Mouse (Mus musculus): Measurements from ENCODE around the gene Hdac4.

Hdac4 gene

DNA sequence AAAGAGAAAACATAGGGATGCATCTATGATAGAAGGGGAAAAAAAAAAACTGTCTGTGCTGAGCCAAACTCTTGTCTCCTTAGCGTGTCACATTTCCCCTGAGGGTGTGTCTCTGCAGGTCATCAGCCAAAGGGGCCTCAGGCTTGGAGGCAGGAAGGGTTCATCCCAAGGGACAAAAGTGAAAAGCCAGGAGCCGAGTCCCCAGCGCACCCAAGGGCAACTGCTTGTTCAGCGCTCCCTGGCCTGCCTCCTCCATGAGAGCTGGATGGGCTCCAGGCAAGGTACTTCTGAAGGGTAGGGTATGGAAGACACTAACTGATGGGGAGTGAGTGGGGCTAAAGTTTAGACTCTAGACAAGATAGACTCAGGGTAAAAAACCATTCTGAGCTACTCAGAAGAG lies 273.8 kb downstream of the Hdac4 start:
- DNase-seq (ENCODE audit: low read depth): no peak

DNA sequence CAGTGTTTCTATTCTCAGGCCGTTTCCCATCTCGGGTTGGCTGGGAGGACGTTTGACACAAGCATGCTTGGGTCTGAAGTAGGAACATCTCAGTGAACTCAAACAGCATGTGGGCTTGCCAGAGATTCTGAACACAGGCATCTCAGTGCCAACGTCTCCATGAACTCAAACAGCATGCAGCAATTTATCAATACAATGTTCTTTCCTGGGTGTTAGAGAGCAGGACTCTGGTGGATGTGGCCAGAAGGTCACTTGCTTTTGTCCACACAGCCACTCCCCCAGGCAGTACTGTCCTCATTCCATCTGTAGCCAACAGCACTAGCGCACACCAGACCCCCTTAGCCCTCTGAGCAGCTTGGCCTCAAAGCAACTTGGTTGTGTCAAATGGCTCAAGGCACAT lies 274.2 kb downstream of the Hdac4 start:
- no peak for DNase-seq (ENCODE audit: low read depth)

DNA sequence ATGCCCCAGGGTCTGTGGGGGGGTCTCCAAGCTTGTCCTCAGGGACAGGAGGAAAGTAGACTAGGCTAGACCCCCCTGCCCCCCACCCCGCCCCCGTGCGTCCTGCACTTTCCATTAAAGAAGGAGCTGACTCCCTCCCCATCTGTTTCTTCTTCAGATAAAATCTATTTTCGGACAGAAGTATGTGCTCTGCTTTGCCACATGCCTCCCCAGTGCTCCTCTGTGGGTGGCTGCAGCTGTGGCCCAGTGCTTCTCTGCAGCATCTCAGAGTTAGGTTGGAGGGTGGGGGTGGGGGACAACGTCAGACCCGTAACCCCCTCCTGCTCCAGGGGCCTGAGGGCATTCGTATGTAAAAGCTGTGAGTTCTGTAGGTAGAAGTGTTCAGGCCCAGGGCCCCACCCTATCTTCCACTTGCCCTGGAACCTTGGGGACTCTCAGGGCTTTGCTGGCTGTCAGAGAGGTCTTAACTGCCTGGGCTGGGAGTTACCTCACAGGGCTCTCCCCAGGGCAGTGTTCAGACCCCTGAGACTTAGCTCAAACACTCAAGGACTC lies 275.4 kb downstream of the Hdac4 start:
- DNase-seq (ENCODE audit: low read depth): no peak

DNA sequence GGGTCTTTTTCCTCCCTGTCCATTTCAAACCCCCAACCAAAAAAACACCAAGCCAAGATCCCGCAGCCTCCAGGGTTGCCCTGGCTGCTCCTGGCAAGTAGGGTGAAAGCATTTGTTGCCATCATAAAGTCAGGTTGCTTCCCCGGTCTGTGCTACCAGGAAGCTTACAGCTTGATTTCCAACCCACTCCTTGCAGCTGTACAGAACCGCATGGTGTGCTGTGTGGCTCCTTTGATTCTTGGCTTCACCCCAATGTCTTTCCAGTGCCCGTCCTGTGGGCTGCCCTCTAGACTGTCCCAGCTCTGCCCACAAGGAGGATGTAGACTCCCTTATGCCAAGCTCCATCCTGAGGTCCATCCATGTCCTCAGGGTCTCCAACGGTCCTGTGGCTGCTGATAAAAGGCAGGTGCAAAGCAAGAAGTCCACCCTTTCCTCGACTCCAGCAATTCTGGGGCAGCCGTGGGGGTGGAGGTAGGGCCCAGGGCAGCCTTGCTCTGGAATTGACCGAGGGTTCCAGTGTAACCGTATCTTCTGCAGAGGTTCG lies 277.2 kb downstream of the Hdac4 start:
- DNase-seq (ENCODE audit: low read depth): no peak

DNA sequence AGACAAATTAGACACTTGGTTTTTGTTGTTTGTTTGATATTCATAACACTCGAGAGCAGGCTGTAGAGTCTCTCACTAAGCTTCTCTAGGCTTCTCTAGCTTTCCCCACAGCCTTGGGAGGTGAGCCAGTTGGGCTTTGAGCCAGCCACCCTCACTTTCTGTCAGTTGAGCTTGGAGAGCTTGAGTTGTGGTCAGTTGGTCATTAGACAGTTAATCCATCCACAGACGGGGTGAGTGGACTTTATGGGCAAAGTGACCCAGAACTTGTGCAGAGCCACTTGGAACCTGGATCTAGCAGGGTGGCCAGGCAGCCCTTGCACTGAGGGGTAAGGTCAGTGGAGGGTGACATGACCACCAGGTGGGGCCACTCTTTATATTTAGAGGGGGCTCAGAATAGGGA lies 277.9 kb downstream of the Hdac4 start:
- no peak for DNase-seq (ENCODE audit: low read depth)

DNA sequence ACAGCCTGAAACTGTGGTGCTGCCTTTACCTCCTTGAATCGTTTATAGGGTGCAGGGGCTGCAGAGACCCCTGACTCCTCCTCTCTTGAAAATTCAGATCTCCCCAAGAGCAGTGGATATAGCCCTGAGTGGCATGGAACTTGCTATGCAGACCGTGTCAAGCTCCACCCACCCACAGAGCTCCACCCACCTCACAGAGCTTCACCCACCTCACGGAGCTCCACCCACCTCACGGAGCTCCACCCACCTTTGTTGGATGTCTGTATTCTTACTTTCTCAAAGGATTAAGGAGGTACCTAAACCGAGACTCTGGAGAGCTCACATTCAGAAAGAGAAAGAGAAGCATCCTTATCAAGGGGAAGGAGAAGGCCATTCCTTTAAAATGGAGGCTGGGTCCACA lies 279.5 kb downstream of the Hdac4 start:
- DNase-seq (ENCODE audit: low read depth): no peak

DNA sequence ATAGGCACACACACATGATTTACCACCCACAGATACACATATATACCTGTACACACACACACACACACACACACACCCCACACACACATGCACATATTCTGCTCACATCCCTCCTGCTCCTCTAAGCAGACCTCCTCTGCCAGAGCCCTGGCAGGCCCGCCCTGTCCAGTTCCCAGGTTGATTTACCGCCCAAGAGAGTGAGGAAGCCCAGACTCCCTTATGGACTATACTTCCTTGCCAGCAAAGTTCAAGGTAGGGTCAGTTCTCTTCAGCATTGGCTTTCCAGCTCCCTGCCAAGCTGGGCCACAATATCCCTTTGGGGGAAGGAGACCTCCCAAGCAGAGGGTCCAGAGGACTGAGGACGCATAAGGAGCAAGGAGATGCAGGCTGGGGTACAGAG lies 280.9 kb downstream of the Hdac4 start:
- no peak for DNase-seq (ENCODE audit: low read depth)

DNA sequence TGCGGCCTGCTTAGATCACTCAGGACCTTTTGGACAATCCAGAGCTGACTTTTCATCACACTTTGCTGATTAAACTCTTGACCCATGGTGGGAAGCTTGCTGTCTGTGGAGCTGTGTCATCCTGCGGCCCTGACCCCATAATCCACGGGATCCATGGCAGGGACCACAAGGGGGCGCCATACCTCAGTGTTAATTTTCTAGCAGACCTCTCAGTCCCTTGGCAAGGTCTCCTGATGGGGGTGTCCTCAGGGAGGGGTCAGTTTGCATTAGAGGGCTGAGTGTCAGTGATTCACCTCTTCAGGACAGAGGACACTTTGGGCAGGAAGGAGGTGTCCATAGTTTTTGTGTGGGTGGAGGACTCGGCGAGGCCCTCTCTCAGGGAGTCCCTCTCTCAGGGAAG lies 281.6 kb downstream of the Hdac4 start:
- peak; percentile 49 for DNase-seq (ENCODE audit: low read depth)

DNA sequence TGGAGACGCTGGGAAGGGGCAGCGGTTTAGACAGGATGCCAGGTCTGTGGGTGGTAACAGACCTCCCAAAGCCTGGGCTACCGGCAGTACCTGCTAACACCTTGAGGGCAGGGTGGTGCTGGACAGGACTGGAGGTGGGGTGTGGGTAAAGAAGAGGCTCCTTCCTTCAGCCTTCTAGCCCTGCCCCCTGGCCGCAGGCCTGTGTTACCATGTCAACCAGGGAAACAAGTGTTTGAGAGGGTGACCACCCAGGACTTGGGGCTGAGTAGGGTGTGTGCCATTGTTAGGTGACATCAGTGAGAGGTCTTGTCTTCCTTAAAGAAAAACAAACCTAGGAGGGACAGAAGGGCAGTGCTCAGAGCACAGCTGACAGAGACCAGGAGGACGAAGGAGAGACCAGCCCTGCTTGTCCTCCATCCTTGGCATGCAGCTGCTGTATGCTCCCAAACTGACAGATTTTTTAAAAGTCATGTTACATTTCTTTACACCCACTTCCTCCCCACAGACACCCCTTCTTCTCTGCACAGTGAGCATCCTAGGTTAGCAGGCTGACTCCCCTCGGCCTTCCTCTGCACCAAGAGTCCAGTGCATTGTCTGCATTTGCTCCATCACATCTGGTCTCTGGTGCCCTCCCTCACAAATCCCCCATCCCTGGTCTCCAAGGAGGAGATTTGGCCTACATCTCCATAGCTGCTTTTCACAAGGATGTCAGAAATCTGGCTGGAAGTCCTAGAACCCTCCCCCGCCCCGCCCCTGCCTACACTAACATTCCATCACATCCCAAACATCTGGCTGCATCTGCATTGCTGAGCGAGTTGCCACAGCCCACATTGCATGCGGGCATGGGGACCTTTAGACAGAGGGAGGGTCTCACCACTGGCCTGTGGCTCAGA lies 283.0 kb downstream of the Hdac4 start:
- no peak for DNase-seq (ENCODE audit: low read depth)

DNA sequence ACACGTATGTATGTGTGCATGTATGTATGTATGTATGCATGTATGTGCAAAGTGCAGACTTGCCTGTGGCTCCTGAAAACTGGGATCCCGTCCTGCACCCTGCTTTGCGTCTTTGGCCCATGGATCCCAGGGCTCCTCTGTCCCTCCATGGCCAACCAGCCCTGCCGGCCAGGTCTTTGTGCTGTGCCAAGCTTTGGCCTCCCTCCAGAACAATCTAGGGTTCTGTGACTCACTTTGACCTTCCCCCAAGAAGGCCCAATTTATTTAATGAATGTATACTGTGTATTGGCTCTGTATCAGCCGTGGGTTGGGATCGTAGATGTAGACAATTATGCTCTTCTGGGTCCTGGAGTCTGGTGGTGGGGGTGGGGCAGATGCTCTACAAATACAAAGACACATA lies 290.2 kb downstream of the Hdac4 start:
- no peak for DNase-seq (ENCODE audit: low read depth)

DNA sequence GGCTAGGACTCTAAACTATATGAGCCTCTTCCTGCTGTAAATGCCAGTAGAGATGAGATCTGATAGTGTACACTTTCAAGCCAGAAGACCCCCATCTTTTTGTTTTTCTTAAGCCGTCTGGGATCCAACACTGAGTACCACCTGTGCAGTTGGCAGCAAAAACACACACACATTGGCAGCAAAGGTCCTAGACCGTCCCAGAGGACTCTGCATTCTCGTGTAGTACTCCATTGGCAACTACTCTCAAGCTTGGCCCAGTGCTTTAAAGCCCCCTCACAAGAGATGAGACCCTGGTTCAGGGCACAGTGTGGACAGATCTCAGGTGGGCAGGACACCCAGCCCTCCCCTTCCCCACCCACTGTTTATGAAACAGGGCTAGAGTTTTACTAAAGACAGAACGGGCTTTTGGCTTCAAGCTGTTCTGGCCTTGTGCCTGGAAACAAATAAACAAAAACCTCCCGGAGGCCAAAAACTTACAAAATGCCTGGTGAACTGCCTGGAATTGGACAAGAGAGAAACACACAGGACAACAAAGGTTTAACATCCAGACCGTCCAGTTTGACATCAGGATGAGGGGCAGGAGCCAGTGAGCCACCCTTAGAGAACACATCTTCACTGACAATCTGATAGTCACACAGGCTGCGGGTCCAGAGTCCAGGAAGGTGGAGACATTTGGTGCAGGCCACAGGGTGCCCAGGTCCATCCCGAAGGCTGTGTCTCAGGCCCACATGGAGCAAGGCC lies 292.1 kb downstream of the Hdac4 start:
- DNase-seq (ENCODE audit: low read depth): no peak

DNA sequence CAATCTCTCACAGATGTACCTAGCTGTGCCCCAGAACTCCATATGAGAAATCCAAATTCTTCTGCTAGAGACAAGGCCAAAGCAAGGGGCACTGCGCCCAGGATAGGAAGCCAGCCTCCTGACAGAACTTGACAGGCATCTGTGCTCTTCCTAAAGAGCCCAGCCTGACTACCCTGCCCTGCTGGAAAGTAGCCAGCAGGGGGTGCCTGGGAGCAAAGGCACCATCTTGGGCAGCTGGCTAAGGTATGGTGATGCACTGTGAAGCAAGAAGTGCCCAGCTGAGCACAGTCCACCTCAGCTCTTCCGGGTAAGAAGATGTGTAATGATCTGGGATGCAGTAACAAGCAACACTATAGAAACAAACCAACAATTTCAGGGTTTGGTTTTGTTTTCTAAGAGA lies 298.4 kb downstream of the Hdac4 start:
- peak; percentile 21 for DNase-seq (ENCODE audit: low read depth)

DNA sequence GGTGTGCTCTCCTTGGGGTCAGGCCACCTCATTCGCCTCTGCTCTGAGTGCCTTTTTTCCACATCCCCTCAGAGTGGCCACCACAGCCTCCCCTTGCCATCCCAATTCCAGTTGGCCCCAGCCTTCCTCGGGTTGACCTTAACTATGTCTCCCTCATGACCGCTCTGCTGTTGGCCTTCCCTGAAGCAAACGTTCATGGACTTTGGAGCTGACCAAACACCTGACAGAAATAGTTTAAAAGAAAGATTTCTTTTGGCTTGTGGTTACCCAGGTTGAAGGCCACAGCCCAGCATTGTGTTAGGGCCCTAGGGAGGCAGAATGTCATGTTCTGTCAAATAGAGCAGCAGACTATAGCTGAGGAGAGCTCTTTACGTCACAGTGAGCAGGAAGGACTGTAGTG lies 301.2 kb downstream of the Hdac4 start:
- no peak for DNase-seq (ENCODE audit: low read depth)

DNA sequence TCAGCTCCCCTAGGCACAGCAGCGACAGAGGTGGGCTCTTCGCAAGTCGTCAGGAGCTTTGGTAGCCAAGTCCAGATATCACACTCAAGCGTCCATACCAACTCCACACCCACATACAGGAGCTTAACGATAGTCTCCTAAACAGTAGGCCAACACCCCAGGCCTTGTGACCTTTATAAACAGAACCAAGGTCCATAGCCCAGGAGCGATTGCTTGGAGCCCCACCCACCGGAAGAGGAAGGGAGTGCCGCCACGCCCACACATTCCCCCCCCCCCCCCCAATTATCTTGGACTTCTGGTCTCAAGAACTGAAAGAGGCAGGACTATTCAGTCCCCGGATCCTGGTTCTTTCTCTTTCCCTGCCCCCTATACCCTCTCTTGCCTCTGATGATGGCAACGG lies 301.9 kb downstream of the Hdac4 start:
- DNase-seq (ENCODE audit: low read depth): no peak

DNA sequence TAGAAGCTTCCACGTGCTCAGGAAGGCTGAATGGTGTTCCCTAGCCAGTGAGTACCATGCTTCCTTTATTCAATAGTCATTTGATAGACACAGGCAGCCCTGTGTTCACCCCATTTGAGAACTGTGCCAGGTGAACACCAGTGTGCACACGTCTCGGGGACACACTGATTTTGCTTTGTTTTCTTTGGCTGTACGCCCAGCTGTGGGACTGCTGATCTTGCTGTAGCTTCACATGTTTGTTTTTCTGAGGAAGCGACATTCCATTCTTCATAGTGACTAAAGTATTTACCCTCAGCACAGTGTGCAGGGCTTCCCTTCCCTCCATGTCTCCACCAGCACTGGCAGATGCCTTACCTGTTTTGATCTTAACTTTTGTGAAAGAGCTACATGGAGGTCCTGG lies 312.4 kb downstream of the Hdac4 start:
- DNase-seq (ENCODE audit: low read depth): no peak

DNA sequence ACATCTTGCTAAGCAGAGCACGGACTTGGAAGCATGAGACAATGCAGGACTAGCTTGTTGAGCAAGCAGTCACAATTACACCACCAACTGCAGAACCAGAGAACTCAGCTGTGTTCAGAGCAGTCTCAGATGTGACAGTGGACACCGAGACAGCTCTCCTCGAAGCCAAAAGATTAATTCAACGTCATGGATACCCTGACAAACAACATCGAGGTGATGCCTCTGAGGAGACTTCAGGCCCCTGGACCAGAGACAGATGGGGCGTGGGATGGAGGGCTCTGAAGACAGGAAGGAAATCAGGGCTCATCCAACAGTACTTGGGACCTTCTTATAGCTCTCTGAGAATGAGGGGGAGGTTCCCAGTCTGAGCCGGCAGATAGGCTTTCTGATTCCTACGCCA lies 314.6 kb downstream of the Hdac4 start:
- DNase-seq (ENCODE audit: low read depth): no peak

DNA sequence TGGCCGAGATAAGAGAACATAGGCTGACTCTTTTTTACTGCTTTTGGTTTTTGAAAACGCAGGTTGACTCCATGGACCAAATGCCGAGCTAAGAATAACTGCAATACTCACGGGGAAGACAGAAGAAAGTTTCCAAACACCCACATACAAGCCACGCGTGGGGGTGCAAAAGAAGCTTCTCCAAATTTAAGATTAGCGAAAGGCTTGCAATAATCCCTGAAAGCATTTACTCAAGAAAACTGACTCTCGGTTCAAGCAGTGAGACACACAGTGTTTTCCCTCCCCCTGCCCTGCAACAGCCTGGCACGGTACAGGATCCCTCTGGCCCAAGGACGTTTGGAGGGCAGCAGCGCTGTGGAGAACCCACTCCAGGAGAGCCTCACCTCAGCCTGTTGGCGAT lies 315.3 kb downstream of the Hdac4 start:
- DNase-seq (ENCODE audit: low read depth): no peak
